Mouse (Mus musculus) ES-CJ7 (cell line): ENCODE measurements at regions not wholly inside any gene's neighbourhood (a gene's known extent, or its start where the extent isn't known, plus 50 kb on each side); places are given as distances from the start of the nearest gene placed in this dataset.
A peak's percentile ranks its signal among the peaks of the same experiment; 100 is the strongest.

ENCODE experiments used
- DNase-seq: peaks from one replicate; pipeline ENCODE4 v3.0.0; 2011; ENCODE audit warnings: low read depth, low spot score

DNA sequence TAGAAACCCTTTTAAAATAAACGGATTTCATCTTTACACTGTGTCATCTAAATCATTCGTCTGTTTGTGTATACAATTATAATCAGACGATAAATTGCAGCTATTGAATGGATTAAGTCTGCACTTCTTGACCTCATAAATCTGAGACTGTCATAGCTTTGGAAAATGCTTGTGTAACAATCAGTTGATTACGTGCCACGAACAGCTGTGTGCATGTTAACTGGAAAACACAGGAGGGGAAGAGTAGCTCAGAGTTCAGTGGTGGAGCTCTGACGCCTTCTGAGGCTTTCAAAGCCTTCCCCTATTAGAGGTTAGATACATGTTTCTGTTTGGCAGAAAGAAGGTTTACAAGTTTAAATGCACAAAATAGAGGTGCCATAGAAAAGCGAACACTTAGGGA lies 109.7 kb upstream of the Gm765 start:
- DNase-seq, result no peak

GRCm38 (mm10) chr6:98435676-98436075 lies 93.1 kb upstream of the Gm765 start:
- peak; percentile 81 for DNase-seq

- no peak for DNase-seq
Measured at GRCm38 (mm10) chr6:98433286-98433685, 90.7 kb upstream of the Gm765 start.

- DNase-seq, result no peak
Measured at GRCm38 (mm10) chr6:98429120-98429519, 86.6 kb upstream of the Gm765 start.

DNA sequence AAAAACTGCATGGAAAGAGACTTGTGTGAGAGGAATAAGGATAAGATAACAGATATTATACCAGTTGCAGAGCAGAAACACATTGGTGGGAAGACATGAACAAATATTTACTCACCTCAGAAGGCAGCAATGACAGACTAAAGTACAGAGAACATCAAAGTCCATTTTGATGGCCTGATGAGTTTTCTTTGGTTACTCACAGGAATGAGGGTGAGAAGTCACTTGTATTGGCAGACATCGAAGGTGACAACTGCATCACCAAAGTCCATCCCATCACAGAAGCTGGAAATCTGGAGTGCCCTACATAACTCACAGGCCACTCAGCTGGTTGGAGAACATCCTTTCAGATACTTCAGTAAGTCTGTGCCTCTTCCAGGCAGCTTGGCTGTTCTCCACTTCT lies 60.1 kb upstream of the Gm765 start:
- DNase-seq, result no peak

DNA sequence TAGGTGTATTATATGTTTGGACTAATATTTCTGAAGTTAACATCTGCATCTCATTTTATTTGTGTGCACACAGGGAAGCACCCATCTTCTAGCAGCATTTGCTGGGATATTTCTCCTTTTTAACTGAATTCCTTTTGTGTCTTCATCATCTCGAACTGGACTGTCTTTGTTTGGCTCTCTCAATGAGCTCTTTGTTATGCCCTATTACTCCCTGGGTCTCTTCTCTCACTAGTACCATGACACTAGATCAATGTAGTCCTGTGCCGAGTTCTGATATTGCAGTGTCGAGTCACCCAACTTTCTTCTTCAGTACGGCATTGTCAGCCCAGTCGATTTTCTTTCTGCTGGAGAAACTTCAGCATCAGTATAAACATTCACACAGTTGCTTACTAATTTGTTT lies 52.0 kb upstream of the Gm765 start:
- DNase-seq, result no peak
